Mouse (Mus musculus): ENCODE data around the gene Zswim5. TPM values are rescaled to one million over a fixed set of nuclear protein-coding genes. Genes with fewer than 3 reads are reported as not detected.

The Zswim5 gene
- total and polyA plus RNA-seq, 2 experiments from 2014 or later: 2.4 to 25.3 TPM

- Histone ChIP-seq H3K9ac (no peak overlapping the region), H3K27ac (ENCODE audit: low read depth, low read length) (no peak overlapping the region), H3K4me1 (ENCODE audit: insufficient read depth) (no peaks in the 10 kb centered on the region), H3K9me3 (ENCODE audit: low read length) (no peaks in the 10 kb centered on the region), H3K4me2 (ENCODE audit: low read depth) (no peak overlapping the region), H3K36me3 (ENCODE audit: insufficient read depth) (no peaks in the 10 kb centered on the region), H3K4me3 (ENCODE audit: low read depth, low read length) (no peak overlapping the region), H3K27me3 (ENCODE audit: insufficient read depth, low read length) (no peaks in the 10 kb centered on the region)
- DNase-seq (no peak), ATAC-seq (no peak)
- TF ChIP-seq CTCF (IDR thresholded peaks at IDR 0.05; ENCODE audit: low read depth): no peak
- WGBS: 94% methylated on average over 3 of the region's 3 CpGs
Measured at GRCm38 (mm10) chr4:116844324-116844723, 32.9 kb upstream of the Zswim5 start.

DNA sequence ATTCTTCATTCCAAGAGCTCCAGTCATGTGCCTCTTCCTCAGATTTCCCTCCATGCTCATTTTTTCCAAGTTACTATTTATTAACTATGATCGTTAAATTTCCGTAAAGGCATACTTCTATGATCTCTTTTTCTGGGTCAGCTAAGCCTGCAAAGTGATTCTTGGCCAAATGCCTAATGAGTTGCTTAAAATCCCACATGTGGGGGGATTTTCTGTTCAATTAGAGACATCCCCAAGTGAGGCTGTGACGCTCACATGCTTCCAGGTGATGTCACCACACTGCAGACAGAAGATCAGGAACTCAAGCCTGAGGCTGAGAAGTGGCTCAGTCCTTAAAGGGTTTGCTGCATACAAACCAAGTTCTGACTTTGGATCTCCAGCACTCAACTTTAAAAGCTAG, 27.3 kb upstream of the Zswim5 start:
- no peaks in the 10 kb centered on the region for H3K36me3 ChIP-seq (ENCODE audit: insufficient read depth)
- no peaks in the 10 kb centered on the region for H3K9me3 ChIP-seq (ENCODE audit: low read length)
- no peak overlapping the region for H3K9ac ChIP-seq
- WGBS: 46% methylated on average over 3 of the region's 3 CpGs
- H3K4me1 ChIP-seq (ENCODE audit: insufficient read depth): no peaks in the 10 kb centered on the region
- no peak overlapping the region for H3K4me3 ChIP-seq (ENCODE audit: low read depth, low read length)
- TF ChIP-seq CTCF (IDR thresholded peaks at IDR 0.05; ENCODE audit: low read depth): no peak
- no peak for DNase-seq
- H3K27ac ChIP-seq (ENCODE audit: low read depth, low read length): no peak overlapping the region
- H3K4me2 ChIP-seq (ENCODE audit: low read depth): no peak overlapping the region
- no peaks in the 10 kb centered on the region for H3K27me3 ChIP-seq (ENCODE audit: insufficient read depth, low read length)
- ATAC-seq: no peak

DNA sequence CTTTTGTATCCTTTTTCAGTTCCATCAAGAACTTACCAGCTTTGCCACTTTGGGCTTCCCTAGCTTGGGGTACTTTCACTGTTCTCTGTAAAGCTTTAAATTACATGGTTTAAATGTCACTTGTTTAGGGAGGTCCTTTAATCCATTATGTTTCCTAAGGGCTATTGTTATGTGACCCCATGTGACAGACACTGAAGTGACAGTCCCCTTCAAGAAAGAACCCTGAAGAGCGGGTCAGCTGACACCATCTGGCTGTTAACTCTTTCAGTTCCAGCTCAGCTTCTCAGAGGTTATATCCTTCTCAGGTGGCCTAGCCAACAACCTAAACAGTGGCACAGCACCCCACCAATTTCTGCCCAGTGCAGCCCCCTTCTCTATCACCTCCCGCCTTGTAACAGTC, 22.9 kb upstream of the Zswim5 start:
- Histone ChIP-seq H3K4me3 (ENCODE audit: low read depth, low read length) (no peak overlapping the region), H3K4me1 (ENCODE audit: insufficient read depth) (no peaks in the 10 kb centered on the region), H3K4me2 (ENCODE audit: low read depth) (no peak overlapping the region), H3K9me3 (ENCODE audit: low read length) (no peaks in the 10 kb centered on the region), H3K9ac (no peak overlapping the region), H3K27me3 (ENCODE audit: insufficient read depth, low read length) (no peaks in the 10 kb centered on the region), H3K27ac (ENCODE audit: low read depth, low read length) (no peak overlapping the region), H3K36me3 (ENCODE audit: insufficient read depth) (no peaks in the 10 kb centered on the region)
- DNase-seq (no peak), ATAC-seq (no peak)
- no peak for TF ChIP-seq CTCF (IDR thresholded peaks at IDR 0.05; ENCODE audit: low read depth)
- 23% methylated on average over 2 of the region's 2 CpGs for WGBS

DNA sequence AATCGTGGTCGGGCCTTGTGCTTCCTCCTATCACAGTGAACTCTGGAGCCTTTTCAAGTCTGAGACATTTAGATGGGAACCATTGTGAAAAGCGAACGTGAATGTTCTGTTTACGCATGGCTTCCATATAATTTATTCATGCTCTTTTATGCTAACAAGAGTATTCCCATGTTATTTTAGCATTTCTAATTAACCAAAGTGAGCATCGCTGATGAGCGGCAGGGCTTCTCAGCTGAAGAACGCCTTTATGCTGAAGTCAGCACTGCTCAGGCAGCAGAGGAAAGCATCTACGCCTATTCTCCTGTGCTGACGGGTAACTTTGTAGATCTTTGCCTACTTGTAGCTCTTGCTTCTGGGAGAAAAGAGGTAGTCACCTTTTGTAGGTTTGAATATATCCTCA, 20.0 kb upstream of the Zswim5 start:
- Histone ChIP-seq H3K4me3 (ENCODE audit: low read depth, low read length) (no peak overlapping the region), H3K9me3 (ENCODE audit: low read length) (no peaks in the 10 kb centered on the region), H3K36me3 (ENCODE audit: insufficient read depth) (no peaks in the 10 kb centered on the region), H3K4me1 (ENCODE audit: insufficient read depth) (no peaks in the 10 kb centered on the region), H3K4me2 (ENCODE audit: low read depth) (no peak overlapping the region), H3K27me3 (ENCODE audit: insufficient read depth, low read length) (no peaks in the 10 kb centered on the region), H3K27ac (ENCODE audit: low read depth, low read length) (peak overlapping the region; percentile 11; the same call in 1 of the 2 replicates), H3K9ac (no peak overlapping the region)
- peak; percentile 90 for ATAC-seq
- peak; percentile 57 for DNase-seq
- TF ChIP-seq CTCF (IDR thresholded peaks at IDR 0.05; ENCODE audit: low read depth): no peak
- WGBS: 27% methylated on average over 10 of the region's 10 CpGs

- no peak for TF ChIP-seq CTCF (IDR thresholded peaks at IDR 0.05; ENCODE audit: low read depth)
- no peaks in the 10 kb centered on the region for H3K36me3 ChIP-seq (ENCODE audit: insufficient read depth)
- no peaks in the 10 kb centered on the region for H3K27me3 ChIP-seq (ENCODE audit: insufficient read depth, low read length)
- no peaks in the 10 kb centered on the region for H3K9me3 ChIP-seq (ENCODE audit: low read length)
- H3K27ac ChIP-seq (ENCODE audit: low read depth, low read length): no peak overlapping the region
- H3K4me3 ChIP-seq (ENCODE audit: low read depth, low read length): no peak overlapping the region
- no peak overlapping the region for H3K4me2 ChIP-seq (ENCODE audit: low read depth)
- ATAC-seq: no peak
- no peaks in the 10 kb centered on the region for H3K4me1 ChIP-seq (ENCODE audit: insufficient read depth)
- DNase-seq: no peak
- H3K9ac ChIP-seq: no peak overlapping the region
- 68% methylated on average over 5 of the region's 5 CpGs for WGBS
Measured at GRCm38 (mm10) chr4:116859711-116860110, 17.5 kb upstream of the Zswim5 start.

DNA sequence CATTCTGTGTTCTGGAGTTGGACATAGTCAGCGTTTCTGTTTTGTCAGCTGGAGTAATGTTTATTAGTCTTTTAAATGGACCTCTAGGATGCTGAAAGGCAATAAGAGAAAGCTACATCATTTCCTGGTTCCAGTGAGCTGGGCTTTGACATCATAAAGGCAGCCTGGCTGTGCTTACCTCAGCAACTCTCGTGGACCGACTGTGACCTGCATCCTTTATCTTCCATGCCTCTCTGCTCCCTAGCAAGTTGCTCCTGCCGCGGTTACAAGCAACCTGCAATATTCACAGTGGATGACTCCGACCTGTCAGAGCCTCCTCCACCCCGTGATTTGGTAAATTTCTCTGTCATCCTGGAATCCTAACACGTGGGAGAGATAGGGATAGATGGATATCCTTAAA, 15.2 kb upstream of the Zswim5 start:
- ATAC-seq (no peak), DNase-seq (no peak)
- Histone ChIP-seq H3K4me3 (ENCODE audit: low read depth, low read length) (no peak overlapping the region), H3K9ac (no peak overlapping the region), H3K4me1 (ENCODE audit: insufficient read depth) (no peaks in the 10 kb centered on the region), H3K27me3 (ENCODE audit: insufficient read depth, low read length) (no peaks in the 10 kb centered on the region), H3K36me3 (ENCODE audit: insufficient read depth) (no peaks in the 10 kb centered on the region), H3K4me2 (ENCODE audit: low read depth) (no peak overlapping the region), H3K9me3 (ENCODE audit: low read length) (no peaks in the 10 kb centered on the region), H3K27ac (ENCODE audit: low read depth, low read length) (no peak overlapping the region)
- 80% methylated on average over 8 of the region's 8 CpGs for WGBS
- no peak for TF ChIP-seq CTCF (IDR thresholded peaks at IDR 0.05; ENCODE audit: low read depth)

DNA sequence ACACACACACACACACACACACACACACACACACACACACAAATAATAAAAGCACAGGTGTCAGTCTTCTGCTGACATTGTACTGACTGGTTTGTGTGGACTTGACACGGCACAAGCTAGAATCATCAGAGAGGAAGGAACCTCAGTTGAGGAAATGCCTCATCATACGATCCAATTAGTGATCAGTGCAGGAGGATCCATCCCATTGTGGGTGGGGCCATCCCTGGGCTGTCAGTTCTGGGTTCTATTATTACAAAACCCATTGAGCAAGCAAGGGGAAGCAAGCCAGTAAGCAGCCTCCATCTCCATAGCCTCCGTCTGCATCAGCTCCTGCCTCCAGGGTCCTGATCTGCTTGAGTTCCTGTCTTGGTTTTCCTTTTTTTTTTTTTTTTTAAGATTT, 7.3 kb upstream of the Zswim5 start:
- WGBS: 69% methylated on average over 3 of the region's 3 CpGs
- Histone ChIP-seq H3K4me2 (ENCODE audit: low read depth) (no peak overlapping the region), H3K9me3 (ENCODE audit: low read length) (no peaks in the 10 kb centered on the region), H3K27ac (ENCODE audit: low read depth, low read length) (no peak overlapping the region), H3K9ac (no peak overlapping the region), H3K4me3 (ENCODE audit: low read depth, low read length) (no peak overlapping the region), H3K36me3 (ENCODE audit: insufficient read depth) (no peaks in the 10 kb centered on the region), H3K4me1 (ENCODE audit: insufficient read depth) (no peaks in the 10 kb centered on the region), H3K27me3 (ENCODE audit: insufficient read depth, low read length) (no peaks in the 10 kb centered on the region)
- DNase-seq (no peak), ATAC-seq (no peak)
- no peak for TF ChIP-seq CTCF (IDR thresholded peaks at IDR 0.05; ENCODE audit: low read depth)

GRCm38 (mm10) chr4:116874595-116874994, 2.6 kb upstream of the Zswim5 start:
- H3K9me3 ChIP-seq (ENCODE audit: low read length): no peaks in the 10 kb centered on the region
- WGBS: 86% methylated on average over 4 of the region's 4 CpGs
- no peak for TF ChIP-seq CTCF (IDR thresholded peaks at IDR 0.05; ENCODE audit: low read depth)

More at GRCm38 (mm10) chr4:116874595-116874994, 2.6 kb upstream of the Zswim5 start:
- Histone ChIP-seq H3K4me3 (ENCODE audit: low read depth, low read length) (no peak overlapping the region), H3K36me3 (ENCODE audit: insufficient read depth) (no peaks in the 10 kb centered on the region), H3K27me3 (ENCODE audit: insufficient read depth, low read length) (no peaks in the 10 kb centered on the region), H3K27ac (ENCODE audit: low read depth, low read length) (no peak overlapping the region), H3K4me1 (ENCODE audit: insufficient read depth) (no peaks in the 10 kb centered on the region; the same call in 1 of the 2 replicates), H3K4me2 (ENCODE audit: low read depth) (no peak overlapping the region), H3K9ac (no peak overlapping the region)
- ATAC-seq: no peak
- DNase-seq: no peak
